Mouse (Mus musculus) thymus, postnatal 14 days (tissue): ENCODE measurements at regions not wholly inside any gene's neighbourhood (a gene's known extent, or its start where the extent isn't known, plus 50 kb on each side); places are given as distances from the start of the nearest gene placed in this dataset.
A peak's percentile ranks its signal among the peaks of the same experiment; 100 is the strongest.
"Not testable (repeated sequence)": the region's sequence is repeated elsewhere in the genome, so short reads cannot be mapped to it uniquely, and the experiment has no call there.

Experiments
- DNase-seq: peaks from one replicate; pipeline ENCODE4 v3.0.0; 2021

- DNase-seq, result no peak
Measured at GRCm38 (mm10) chr10:120726369-120726768, 172.5 kb downstream of the Msrb3 start.

GRCm38 (mm10) chr10:120721956-120722532, 176.9 kb downstream of the Msrb3 start:
- no peak for DNase-seq

GRCm38 (mm10) chr10:120720981-120721380, 177.9 kb downstream of the Msrb3 start:
- no peak for DNase-seq

- no peak for DNase-seq
Measured at GRCm38 (mm10) chr10:120720061-120720460, 178.8 kb downstream of the Msrb3 start.

- no peak for DNase-seq
Measured at GRCm38 (mm10) chr10:120717159-120717567, 181.7 kb downstream of the Msrb3 start.

- DNase-seq, result no peak
Measured at GRCm38 (mm10) chr10:120716391-120716790, 182.5 kb downstream of the Msrb3 start.

GRCm38 (mm10) chr10:120707771-120708750, 190.8 kb downstream of the Msrb3 start:
- peak; percentile 9 for DNase-seq

- no peak for DNase-seq
Measured at GRCm38 (mm10) chr10:120706684-120707290, 192.1 kb downstream of the Msrb3 start.

GRCm38 (mm10) chr10:120701833-120702232, 197.1 kb downstream of the Msrb3 start:
- DNase-seq, result peak; percentile 76

GRCm38 (mm10) chr10:120697275-120697856, 201.5 kb downstream of the Msrb3 start:
- peak; percentile 36 for DNase-seq

GRCm38 (mm10) chr10:120696481-120696880, 202.4 kb downstream of the Msrb3 start:
- DNase-seq, result no peak

- DNase-seq, result no peak
Measured at GRCm38 (mm10) chr10:120694472-120694871, 204.4 kb downstream of the Msrb3 start.

GRCm38 (mm10) chr10:120691451-120691850, 207.4 kb downstream of the Msrb3 start:
- DNase-seq, result no peak

GRCm38 (mm10) chr10:120686123-120686522, 209.9 kb upstream of the Hmga2 start:
- DNase-seq, result peak; percentile 26

GRCm38 (mm10) chr10:120682021-120682420, 205.8 kb upstream of the Hmga2 start:
- DNase-seq, result no peak

- DNase-seq, result no peak
Measured at GRCm38 (mm10) chr10:120679982-120680381, 203.7 kb upstream of the Hmga2 start.

GRCm38 (mm10) chr10:120678277-120678676, 202.0 kb upstream of the Hmga2 start:
- DNase-seq, result no peak

- no peak for DNase-seq
Measured at GRCm38 (mm10) chr10:120675369-120675768, 199.1 kb upstream of the Hmga2 start.

GRCm38 (mm10) chr10:120674321-120675045, 198.2 kb upstream of the Hmga2 start:
- no peak for DNase-seq

- DNase-seq, result not testable (repeated sequence)
Measured at GRCm38 (mm10) chr10:120667678-120668031, 191.4 kb upstream of the Hmga2 start.

- DNase-seq, result peak; percentile 26
Measured at GRCm38 (mm10) chr10:120666985-120667677, 190.9 kb upstream of the Hmga2 start.
